Mouse (Mus musculus) ES-Bruce4 (cell line): ENCODE measurements around the gene Sertad2.

Source experiments
- CTCF ChIP-seq: IDR thresholded peaks from one replicate; pipeline ENCODE4 v1.8.1; 2011; ENCODE audit warnings: low read depth, low read length
- EP300 ChIP-seq: IDR thresholded peaks from 2 replicates; pipeline ENCODE4 v1.6.1; 2011; ENCODE audit warnings: low read depth, low read length; ENCODE audit not compliant: insufficient read depth
- POLR2A ChIP-seq: IDR thresholded peaks from one replicate; pipeline ENCODE4 v1.8.1; 2011; ENCODE audit warnings: low read length; ENCODE audit not compliant: insufficient read depth

GRCm38 (mm10) chr11:20531992-20532881 is 10.8 kb upstream of the Sertad2 start:
- no peak for TF ChIP-seq POLR2A
- TF ChIP-seq CTCF: no peak
- TF ChIP-seq EP300: no peak
